Mouse (Mus musculus) adrenal gland, postnatal 36 days (tissue): ENCODE data around the gene Gm1123. TPM values are rescaled to one million over a fixed set of nuclear protein-coding genes. Genes with fewer than 3 reads are reported as not detected.

Experiments
- total RNA-seq, 2 experiments: library from RNA; stranded (reverse); gene quantifications; 2 replicates each; pipeline ENCODE4 v1.2.3; 2021

Gene Gm1123
- total RNA-seq, 2 experiments from 2014 or later = not detected

Other genes starting within 250 kb of the Gm1123 start
- gene Prr23a1, start 193.2 kb downstream of the Gm1123 start, total RNA-seq = not detected
- gene Prr23a2, start 179.2 kb downstream of the Gm1123 start, total RNA-seq = not detected
- not detected for gene Prr23a3, start 170.9 kb downstream of the Gm1123 start, total RNA-seq
- not detected for gene 7420426K07Rik, start 132.6 kb downstream of the Gm1123 start, total RNA-seq
- not detected for gene Foxl2, start 80.4 kb downstream of the Gm1123 start, total RNA-seq
- 10 to 100 TPM; 18.3 to 24.9 TPM for gene Faim, start 49.3 kb downstream of the Gm1123 start, total RNA-seq
- 10 to 100 TPM; 16.9 to 18.3 TPM for gene Pik3cb, start 104.9 kb upstream of the Gm1123 start, total RNA-seq
- gene Faiml, start 201.5 kb upstream of the Gm1123 start, total RNA-seq = not detected
- gene Cep70, start 207.7 kb upstream of the Gm1123 start, total RNA-seq = 1 to 10 TPM; 6.8 to 7.5 TPM